Mouse (Mus musculus) midbrain, embryonic 12.5 days (tissue): ENCODE measurements around the gene Hspa1l. TPM values are rescaled to one million over a fixed set of nuclear protein-coding genes. Genes with fewer than 3 reads are reported as not detected.
"Not testable (repeated sequence)": the region's sequence is repeated elsewhere in the genome, so short reads cannot be mapped to it uniquely, and the experiment has no call there.

Experiments
- ATAC-seq: fragments of 200-750 bp; cut with Nextera tagmentation; 2 replicates; pipeline ENCODE4 v1.8.0; 2017; ENCODE audit warnings: low read depth, moderate TSS enrichment, moderate library complexity; ENCODE audit not compliant: low FRiP score
- H3K27ac ChIP-seq: fragments of 300-500 bp; sonication (generic); replicated peaks from 2 replicates; pipeline ENCODE4 v1.5.1; 2016; ENCODE audit warnings: mild to moderate bottlenecking
- H3K27me3 ChIP-seq: fragments of 300-500 bp; sonication (generic); 2 replicates; pipeline ENCODE4 v1.6.1; 2016; ENCODE audit warnings: mild to moderate bottlenecking
- H3K36me3 ChIP-seq: fragments of 300-500 bp; sonication (generic); 2 replicates; pipeline ENCODE4 v1.6.1; 2016
- H3K4me1 ChIP-seq: fragments of 300-500 bp; sonication (generic); 2 replicates; pipeline ENCODE4 v1.6.1; 2016
- H3K4me2 ChIP-seq: fragments of 300-500 bp; sonication (generic); replicated peaks from 2 replicates; pipeline ENCODE4 v1.6.1; 2016; ENCODE audit warnings: mild to moderate bottlenecking, moderate library complexity
- H3K4me3 ChIP-seq: fragments of 300-500 bp; sonication (generic); 2 replicates; pipeline ENCODE4 v1.5.1; 2016; ENCODE audit warnings: mild to moderate bottlenecking
- H3K9ac ChIP-seq: fragments of 300-500 bp; sonication (generic); replicated peaks from 2 replicates; pipeline ENCODE4 v1.6.1; 2016; ENCODE audit warnings: mild to moderate bottlenecking, moderate library complexity
- H3K9me3 ChIP-seq: fragments of 300-500 bp; sonication (generic); 2 replicates; pipeline ENCODE4 v1.6.1; 2016; ENCODE audit warnings: mild to moderate bottlenecking
- WGBS: fragments of 180-500 bp; shearing (Covaris S2); methylation state at CpG from one replicate; pipeline ENCODE4 v1.1.7; 2016; 5-methylcytosine and 5-hydroxymethylcytosine counted together
- polyA plus RNA-seq: library from polyadenylated mRNA; unstranded; fragments of >200 nt; fragmentation: Nextera tagmentation; extraction: Ambion mirVana; gene quantifications from 2 replicates; pipeline ENCODE4 v1.2.1, GENCODE M21; 2016

Hspa1l gene
- polyA plus RNA-seq, 1 experiment from 2014 or later, result 1.1 TPM

DNA sequence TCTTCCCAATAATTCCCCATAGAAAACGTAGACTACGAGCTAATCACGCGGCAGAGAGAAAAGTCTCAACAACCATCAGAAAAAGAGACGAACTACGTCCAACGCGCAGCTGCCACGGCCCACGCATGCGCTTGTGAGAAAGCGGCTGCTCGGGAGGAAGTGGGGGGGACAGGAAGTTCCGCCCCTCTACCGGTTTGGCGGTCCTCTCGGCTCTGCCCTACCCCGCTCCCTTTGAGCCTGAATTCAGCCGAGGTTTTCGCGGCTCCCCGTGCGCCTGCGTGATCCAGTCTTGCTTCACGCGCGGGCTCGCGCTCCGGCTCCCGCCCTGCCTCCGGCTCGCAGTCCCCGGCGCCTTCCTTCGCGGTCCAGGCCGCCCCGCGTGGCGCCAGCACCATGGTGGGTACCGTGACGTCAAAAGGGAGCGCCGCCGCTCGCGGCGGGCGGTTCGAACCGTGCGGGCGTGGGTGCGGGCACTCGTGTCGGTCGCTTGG is 9.2 kb downstream of the Hspa1l start, which contains the start of gene Lsm2:
TSS of gene Lsm2 (plus strand) at position 173 of the 491 bp plus-strand sequence.
- peak within 1 kb of the TSS; percentile 96 for H3K4me2 ChIP-seq
- peaks cover 21% of the 10 kb centered on the region for H3K36me3 ChIP-seq
- peak within 1 kb of the TSS; percentile 87 for H3K9ac ChIP-seq
- peak; percentile 94 for ATAC-seq
- H3K27me3 ChIP-seq, result no peaks in the 10 kb centered on the region
- H3K27ac ChIP-seq, result peak within 1 kb of the TSS; percentile 96
- peak within 1 kb of the TSS; percentile 91 for H3K4me3 ChIP-seq
- WGBS, result under 1% methylated on average over 57 of the region's 58 CpGs
- H3K4me1 ChIP-seq, result peaks cover 18% of the 10 kb centered on the region
- no peaks in the 10 kb centered on the region for H3K9me3 ChIP-seq

- Histone ChIP-seq H3K9me3 (no peaks in the 10 kb centered on the region), H3K27me3 (no peaks in the 10 kb centered on the region), H3K9ac (peak overlapping the region; percentile 87), H3K4me2 (peak overlapping the region; percentile 96), H3K4me1 (peaks cover 18% of the 10 kb centered on the region), H3K27ac (peak overlapping the region; percentile 96), H3K36me3 (peaks cover 23% of the 10 kb centered on the region), H3K4me3 (peak overlapping the region; percentile 91)
- 0% methylated on average over 15 of the region's 15 CpGs for WGBS
- ATAC-seq, result no peak
These were observed 9.8 kb downstream of the Hspa1l start for GRCm38 (mm10) chr17:34982328-34982727.

- H3K9ac ChIP-seq, result no peak overlapping the region
- no peaks in the 10 kb centered on the region for H3K27me3 ChIP-seq
- H3K4me2 ChIP-seq, result no peak overlapping the region
- H3K27ac ChIP-seq, result no peak overlapping the region
- WGBS, result 77% methylated on average over 2 of the region's 2 CpGs
- no peaks in the 10 kb centered on the region for H3K9me3 ChIP-seq
- H3K4me3 ChIP-seq, result no peak overlapping the region
- no peak for ATAC-seq
- H3K4me1 ChIP-seq, result peaks cover 18% of the 10 kb centered on the region
- peaks cover 23% of the 10 kb centered on the region for H3K36me3 ChIP-seq
These were observed 11.7 kb downstream of the Hspa1l start for GRCm38 (mm10) chr17:34984218-34984617.

- Histone ChIP-seq H3K9ac (no peak overlapping the region), H3K9me3 (no peaks in the 10 kb centered on the region), H3K4me2 (no peak overlapping the region), H3K4me3 (no peak overlapping the region), H3K4me1 (peaks cover 20% of the 10 kb centered on the region), H3K36me3 (peaks cover 27% of the 10 kb centered on the region; the same call in 1 of the 2 replicates), H3K27me3 (no peaks in the 10 kb centered on the region), H3K27ac (no peak overlapping the region)
- no peak for ATAC-seq
These were observed 22.2 kb downstream of the Hspa1l start for GRCm38 (mm10) chr17:34994751-34995150.

- not testable (repeated sequence) for H3K4me3 ChIP-seq, H3K9ac ChIP-seq, H3K27me3 ChIP-seq, H3K4me2 ChIP-seq, H3K27ac ChIP-seq, ATAC-seq, H3K9me3 ChIP-seq
- Histone ChIP-seq H3K36me3 (peaks cover 27% of the 10 kb centered on the region; the same call in 1 of the 2 replicates), H3K4me1 (peaks cover 25% of the 10 kb centered on the region)
- WGBS, result 97% methylated on average over 4 of the region's 4 CpGs
These were observed 22.7 kb downstream of the Hspa1l start for GRCm38 (mm10) chr17:34995192-34995591.

GRCm38 (mm10) chr17:34995927-34996326 is 23.4 kb downstream of the Hspa1l start:
- 96% methylated on average over 4 of the region's 4 CpGs for WGBS
- not testable (repeated sequence) for H3K4me3 ChIP-seq, H3K9ac ChIP-seq, H3K4me2 ChIP-seq, H3K9me3 ChIP-seq, H3K27ac ChIP-seq, H3K27me3 ChIP-seq, ATAC-seq
- peaks cover 24% of the 10 kb centered on the region; the same call in 1 of the 2 replicates for H3K36me3 ChIP-seq
- peaks cover 25% of the 10 kb centered on the region for H3K4me1 ChIP-seq

DNA sequence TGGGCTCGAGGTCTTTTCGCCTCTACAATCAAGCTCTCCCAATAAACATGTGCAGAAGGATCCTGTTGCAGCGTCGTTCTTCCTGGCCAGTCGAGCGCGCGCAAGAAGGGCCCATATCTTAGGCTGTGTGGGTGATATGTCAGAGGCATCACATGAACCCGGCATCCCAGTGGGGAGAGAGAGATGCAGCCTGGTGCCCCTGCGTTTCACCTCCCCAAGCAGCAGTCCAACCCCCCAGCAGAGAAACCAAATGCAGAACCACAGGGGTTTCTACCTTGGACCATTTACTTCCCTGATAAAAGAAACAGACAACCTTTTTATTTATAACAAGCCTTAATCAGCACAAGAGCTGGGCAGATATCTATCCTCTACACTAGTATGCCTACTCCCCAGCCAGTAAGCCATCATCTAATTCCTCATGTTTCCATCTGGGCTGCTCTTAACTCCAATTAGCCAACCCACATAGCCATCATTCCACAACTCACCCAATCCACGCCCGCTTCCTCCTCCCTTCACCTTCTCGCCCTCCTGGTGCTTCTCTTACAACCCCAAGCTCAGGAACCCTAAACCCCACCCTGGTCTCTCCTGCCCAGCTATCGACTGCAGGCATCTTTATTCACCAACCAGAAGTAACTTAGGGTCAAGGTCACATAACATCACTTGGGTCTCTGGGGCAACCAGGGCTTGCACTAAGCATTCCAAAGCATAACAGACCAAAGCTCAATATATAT is 24.1 kb downstream of the Hspa1l start:
- Histone ChIP-seq H3K4me3 (peak overlapping the region; percentile 13; the same call in 1 of the 2 replicates), H3K27me3 (no peaks in the 10 kb centered on the region), H3K36me3 (peaks cover 19% of the 10 kb centered on the region; the same call in 1 of the 2 replicates), H3K9me3 (no peaks in the 10 kb centered on the region), H3K4me2 (peak overlapping the region; percentile 7; the same call in 1 of the 2 replicates), H3K9ac (0 out of 2 replicates have a peak overlapping the region, but pooled peaks have one; percentile 25), H3K27ac (no peak overlapping the region), H3K4me1 (peaks cover 26% of the 10 kb centered on the region)
- 90% methylated on average over 14 of the region's 14 CpGs for WGBS
- no peak for ATAC-seq

- Histone ChIP-seq H3K27ac (no peak overlapping the region), H3K4me1 (peaks cover 31% of the 10 kb centered on the region), H3K27me3 (no peaks in the 10 kb centered on the region), H3K4me2 (peak overlapping the region; percentile 7; the same call in 1 of the 2 replicates), H3K9me3 (no peaks in the 10 kb centered on the region), H3K36me3 (peaks cover 15% of the 10 kb centered on the region; the same call in 1 of the 2 replicates), H3K4me3 (peak overlapping the region; percentile 13; the same call in 1 of the 2 replicates), H3K9ac (no peak overlapping the region)
- 85% methylated on average over 5 of the region's 5 CpGs for WGBS
- no peak for ATAC-seq
These were observed 24.6 kb downstream of the Hspa1l start for GRCm38 (mm10) chr17:34997142-34997483.

DNA sequence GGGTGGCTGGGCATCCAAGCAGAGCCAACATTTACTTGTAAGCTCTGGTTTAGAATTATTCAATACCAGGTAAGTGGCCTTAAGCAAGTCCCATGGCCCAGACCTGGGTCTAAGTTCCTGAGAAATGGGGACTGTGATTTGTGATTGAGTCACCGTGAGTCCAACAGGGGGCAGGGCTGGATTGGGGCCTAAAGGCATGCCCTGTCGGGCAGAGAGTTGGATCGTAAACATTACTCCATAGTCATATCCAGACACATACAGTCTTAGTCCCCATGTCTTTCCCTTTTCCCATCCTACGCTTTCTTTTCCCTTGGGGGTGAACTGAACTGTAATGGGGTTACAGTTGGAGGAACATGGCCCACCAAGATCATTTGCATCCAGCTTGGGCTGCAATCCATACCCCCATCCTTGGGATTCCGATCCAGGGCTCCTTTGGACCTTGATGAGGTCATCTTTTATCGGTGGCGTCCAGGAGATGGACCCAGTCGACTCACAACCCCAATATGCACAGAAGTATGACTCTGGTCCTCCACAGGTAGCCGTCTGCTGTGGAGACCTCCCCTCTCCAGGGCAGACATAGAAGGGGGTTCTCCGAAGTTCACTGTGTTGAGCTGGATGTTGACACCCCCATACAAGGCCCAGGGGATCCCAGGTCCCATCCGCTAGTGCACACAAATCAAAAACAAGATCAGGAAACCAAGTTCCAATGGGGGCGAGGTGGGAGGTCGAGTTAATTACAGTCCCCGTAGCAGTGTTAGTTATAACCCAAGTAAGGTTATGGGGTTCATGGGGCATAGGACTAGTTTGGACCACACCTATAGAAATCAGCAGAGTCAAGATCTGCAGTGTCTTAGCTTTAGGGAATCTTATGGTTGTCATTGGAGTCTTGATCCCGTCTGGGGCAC is 26.3 kb downstream of the Hspa1l start:
- Histone ChIP-seq H3K4me3 (0 out of 2 replicates have a peak overlapping the region, but pooled peaks have one; percentile 2), H3K27ac (no peak overlapping the region), H3K9ac (no peak overlapping the region), H3K27me3 (no peaks in the 10 kb centered on the region), H3K4me2 (peak overlapping the region; percentile 100), H3K4me1 (peaks cover 47% of the 10 kb centered on the region), H3K9me3 (no peaks in the 10 kb centered on the region), H3K36me3 (peaks cover 12% of the 10 kb centered on the region; the same call in 1 of the 2 replicates)
- no peak for ATAC-seq
- 96% methylated on average over 15 of the region's 15 CpGs for WGBS

GRCm38 (mm10) chr17:34999871-35000716 is 27.6 kb downstream of the Hspa1l start:
- Histone ChIP-seq H3K4me1 (peaks cover 47% of the 10 kb centered on the region), H3K36me3 (peaks cover 24% of the 10 kb centered on the region), H3K27ac (peak overlapping the region; percentile 97), H3K4me2 (peak overlapping the region; percentile 100), H3K9ac (peak overlapping the region; percentile 93), H3K4me3 (peak overlapping the region; percentile 92)
- not testable (repeated sequence) for ATAC-seq, H3K27me3 ChIP-seq, H3K9me3 ChIP-seq
- WGBS, result 24% methylated on average over 30 of the region's 32 CpGs
